ENCODE assay signal across 15 mouse cellular contexts in genomic region chr16:10585165-10585564, GRCm38 (mm10). TPM values are rescaled to one million over a fixed set of nuclear protein-coding genes. Genes with fewer than 3 reads are reported as not detected.
DNase-seq lines count a peak whose midpoint lies in the region; ATAC-seq and TF ChIP-seq lines count a peak whose summit lies in the region.
"Had no signal": no experiment of that assay in that cellular context is flagged by ENCODE, and none has a peak within 500 bp of the region (broad histone marks: within the 10 kb centered on the region; RNA-seq: fewer than 3 reads in every experiment).

No protein-coding gene starts in this region.

- peak; percentile 56; the same call in 1 of the 2 replicates for ATAC-seq in lung, embryonic 16.5 days (ENCODE audit: low read depth)
- ATAC-seq: hindbrain, postnatal 0 days; Patski had no signal

- no peaks in the 10 kb centered on the region for H3K4me1 ChIP-seq in lung, embryonic 16.5 days (replicated peaks; ENCODE audit: control insufficient read depth, insufficient read depth, low read length)
- H3K4me1 ChIP-seq in forebrain, embryonic 10.5 days = no peaks in the 10 kb centered on the region
- H3K4me1 ChIP-seq: limb, embryonic 15.5 days had no signal

- intact Hi-C loops in left cerebral cortex, adult 2 months (cut with DNase I) = loop anchor here (5.0 kb wide), 1 partner anchor 262 kb away; no protein-coding TSS in a partner anchor

- no peaks in the 10 kb centered on the region for H3K27me3 ChIP-seq in lung, embryonic 16.5 days (ENCODE audit: control insufficient read depth, insufficient read depth, low read depth, low read length)
- H3K27me3 ChIP-seq in forebrain, embryonic 10.5 days (ENCODE audit: poor library complexity, severe bottlenecking) = no peaks in the 10 kb centered on the region
- H3K27me3 ChIP-seq: heart, embryonic 13.5 days; limb, embryonic 15.5 days; Patski had no signal

- H3K9me3 ChIP-seq in lung, embryonic 16.5 days (ENCODE audit: control insufficient read depth, low read length) = no peaks in the 10 kb centered on the region
- H3K9me3 ChIP-seq in forebrain, embryonic 10.5 days = no peaks in the 10 kb centered on the region
- H3K9me3 ChIP-seq: heart, embryonic 13.5 days; limb, embryonic 15.5 days had no signal

- no peak overlapping the region for H3K4me3 ChIP-seq in lung, embryonic 16.5 days (ENCODE audit: low read length)
- no peak overlapping the region for H3K4me3 ChIP-seq in left cerebral cortex, adult 2 months
- H3K4me3 ChIP-seq in forebrain, embryonic 10.5 days = no peak overlapping the region
- H3K4me3 ChIP-seq: heart, embryonic 13.5 days; limb, embryonic 15.5 days had no signal

- no peak for TF ChIP-seq CTCF in left cerebral cortex, adult 2 months (IDR thresholded peaks at IDR 0.05)

- DNase-seq in adrenal gland, postnatal 14 days = peak; percentile 51
- no peak for DNase-seq in adrenal gland, adult 8-10 months
- no peak for DNase-seq in lung, postnatal 14 days
- peak; percentile 44 for DNase-seq in lung, postnatal 25 days (ENCODE audit: low spot score)
- peak; percentile 38 to 40 for DNase-seq in thymus, postnatal 36 days
- DNase-seq in left cerebral cortex, adult 2 months (ENCODE audit: extremely low spot score in 1 of 2, low spot score in 2 of 2) = no peak
- no peak for DNase-seq in forebrain, embryonic 10.5 days (ENCODE audit: extremely low spot score, low spot score)
- DNase-seq: B cell, adult 2 months; kidney, postnatal 25 days had no signal

- peaks cover 6% of the 10 kb centered on the region for H3K36me3 ChIP-seq in lung, embryonic 16.5 days (ENCODE audit: control insufficient read depth, insufficient read depth, low read length)
- peaks cover 40% of the 10 kb centered on the region for H3K36me3 ChIP-seq in forebrain, embryonic 10.5 days (replicated peaks)

- H3K4me2 ChIP-seq in lung, embryonic 16.5 days (ENCODE audit: low read depth, low read length) = no peak overlapping the region
- H3K4me2 ChIP-seq: heart, embryonic 13.5 days; limb, embryonic 15.5 days had no signal

- WGBS in lung, embryonic 16.5 days = 54% methylated on average over 1 of the region's 1 CpGs
- WGBS in forebrain, embryonic 10.5 days = 83% methylated on average over 1 of the region's 1 CpGs

- H3K9ac ChIP-seq in lung, embryonic 16.5 days (ENCODE audit: low read length) = no peak overlapping the region
- H3K9ac ChIP-seq: heart, embryonic 13.5 days; limb, embryonic 15.5 days had no signal

- no peak overlapping the region for H3K27ac ChIP-seq in lung, embryonic 16.5 days (ENCODE audit: low read length)
- no peak overlapping the region for H3K27ac ChIP-seq in left cerebral cortex, adult 2 months
- H3K27ac ChIP-seq in forebrain, embryonic 10.5 days = no peak overlapping the region
- H3K27ac ChIP-seq: heart, embryonic 13.5 days; hindbrain, postnatal 0 days; limb, embryonic 15.5 days; stomach, postnatal 0 days had no signal

RNA-seq across cellular contexts. Expression of gene Clec16a, which starts 40.0 kb away (rescaled TPM):
- total RNA-seq in adrenal gland, postnatal 14 days (2021) = 37.0 and 42.8 TPM in 2 replicates
- total RNA-seq in adrenal gland, adult 8-10 months (2022) = 10 to 100 TPM; 37.2 to 55.9 (median 51.3) TPM
- 27.3 and 30.6 TPM in 2 replicates for polyA plus RNA-seq in lung, embryonic 16.5 days (2015; fragmentation: Nextera tagmentation; extraction: Ambion mirVana)
- 100 to 1,000 TPM; 105 to 106 TPM for total RNA-seq in left cerebral cortex, adult 2 months (2021)
- polyA plus RNA-seq in forebrain, embryonic 10.5 days (2016; fragmentation: Nextera tagmentation; extraction: Ambion mirVana) = 26.0 and 29.7 TPM in 2 replicates

RNA-seq across cellular contexts. Expression of gene Dexi, which starts 42.3 kb away (rescaled TPM):
- 16.7 and 17.4 TPM in 2 replicates for total RNA-seq in adrenal gland, postnatal 14 days (2021)
- total RNA-seq in adrenal gland, adult 8-10 months (2022) = 10 to 100 TPM; 21.3 to 29.9 (median 25.9) TPM
- 9.7 and 16.2 TPM in 2 replicates for polyA plus RNA-seq in lung, embryonic 16.5 days (2015; fragmentation: Nextera tagmentation; extraction: Ambion mirVana)
- 10 to 100 TPM; 68.7 to 72.3 TPM for total RNA-seq in left cerebral cortex, adult 2 months (2021)
- polyA plus RNA-seq in forebrain, embryonic 10.5 days (2016; fragmentation: Nextera tagmentation; extraction: Ambion mirVana) = 14.1 and 14.6 TPM in 2 replicates

Comparison
In these comparisons a context has a peak if more than half of its experiments do, and no peak if none do; other contexts are left out.
1. DNase-seq: peak in adrenal gland, postnatal 14 days (single experiment), lung, postnatal 25 days (single experiment) and thymus, postnatal 36 days (2 of 2); none in adrenal gland, adult 8-10 months (single experiment), lung, postnatal 14 days (single experiment), left cerebral cortex, adult 2 months (0 of 2) and forebrain, embryonic 10.5 days (single experiment).